Mouse (Mus musculus) heart, postnatal 0 days (tissue): ENCODE measurements around the gene Cacna1e.

Experiments used
- CTCF ChIP-seq: IDR thresholded peaks from 2 replicates; pipeline ENCODE4 v1.5.1; 2016; ENCODE audit warnings: antibody characterized with exemption, control low read depth, low read depth
- EP300 ChIP-seq: IDR thresholded peaks from 2 replicates; pipeline ENCODE4 v1.6.1; 2016; ENCODE audit warnings: antibody characterized with exemption, low read depth

GRCm38 (mm10) chr1:154602531-154602930 is 281.8 kb downstream of the Cacna1e start:
- no peak for TF ChIP-seq CTCF
- TF ChIP-seq EP300: no peak
